Mouse (Mus musculus) forebrain, embryonic 16.5 days (tissue): Measurements from ENCODE around the gene Gfod1. TPM values are rescaled to one million over a fixed set of nuclear protein-coding genes. Genes with fewer than 3 reads are reported as not detected.

Source experiments
- ATAC-seq: fragments of 200-750 bp; cut with Nextera tagmentation; 2 replicates; pipeline ENCODE4 v1.8.0; 2017; ENCODE audit warnings: mild to moderate bottlenecking, moderate library complexity
- H3K27ac ChIP-seq: fragments of 300-500 bp; sonication (generic); 2 replicates; pipeline ENCODE4 v1.5.1; 2014; ENCODE audit warnings: low read length, control low read depth
- H3K27me3 ChIP-seq: fragments of 300-500 bp; sonication (generic); replicated peaks from 2 replicates; pipeline ENCODE4 v1.6.1; 2014; ENCODE audit warnings: low read length; ENCODE audit not compliant: control insufficient read depth, insufficient read depth
- H3K36me3 ChIP-seq: fragments of 300-500 bp; sonication (generic); 2 replicates; pipeline ENCODE4 v1.6.1; 2014; ENCODE audit not compliant: control insufficient read depth, insufficient read depth
- H3K4me1 ChIP-seq: fragments of 300-500 bp; sonication (generic); replicated peaks from 2 replicates; pipeline ENCODE4 v1.6.1; 2014; ENCODE audit warnings: low read length; ENCODE audit not compliant: control insufficient read depth, insufficient read depth
- H3K4me2 ChIP-seq: fragments of 300-500 bp; sonication (generic); 2 replicates; pipeline ENCODE4 v1.6.1; 2014; ENCODE audit warnings: mild to moderate bottlenecking, low read length, control low read depth
- H3K4me3 ChIP-seq: fragments of 300-500 bp; sonication (generic); replicated peaks from 2 replicates; pipeline ENCODE4 v1.5.1; 2014; ENCODE audit warnings: mild to moderate bottlenecking, low read length, control low read depth
- H3K9ac ChIP-seq: fragments of 300-500 bp; sonication (generic); replicated peaks from 2 replicates; pipeline ENCODE4 v1.6.1; 2014; ENCODE audit warnings: low read depth, low read length, control low read depth
- H3K9me3 ChIP-seq: fragments of 300-500 bp; sonication (generic); 2 replicates; pipeline ENCODE4 v1.6.1; 2016; ENCODE audit warnings: low read length; ENCODE audit not compliant: control insufficient read depth
- WGBS: fragments of 180-500 bp; shearing (Covaris S2); extraction: QIAGEN DNeasy Blood & Tissue Kit; methylation state at CpG from one replicate; pipeline ENCODE4 v1.1.7; 2014; 5-methylcytosine and 5-hydroxymethylcytosine counted together
- polyA plus RNA-seq: library from polyadenylated mRNA; unstranded; fragments of >200 nt; fragmentation: Nextera tagmentation; extraction: Ambion mirVana; gene quantifications from 2 replicates; pipeline ENCODE4 v1.2.1, GENCODE M21; 2015

Gfod1 gene
- polyA plus RNA-seq, 1 experiment from 2014 or later: 2.3 TPM

GRCm38 (mm10) chr13:43210956-43211355, 93.0 kb downstream of the Gfod1 start:
- WGBS: 90% methylated on average over 5 of the region's 5 CpGs
- Histone ChIP-seq H3K4me3 (no peak overlapping the region), H3K4me2 (no peak overlapping the region), H3K27ac (no peak overlapping the region), H3K27me3 (no peaks in the 10 kb centered on the region), H3K4me1 (no peaks in the 10 kb centered on the region), H3K36me3 (no peaks in the 10 kb centered on the region), H3K9ac (no peak overlapping the region), H3K9me3 (no peaks in the 10 kb centered on the region)
- ATAC-seq: no peak

- Histone ChIP-seq H3K27me3 (no peaks in the 10 kb centered on the region), H3K4me2 (no peak overlapping the region), H3K9ac (no peak overlapping the region), H3K36me3 (no peaks in the 10 kb centered on the region), H3K9me3 (no peaks in the 10 kb centered on the region), H3K27ac (no peak overlapping the region), H3K4me1 (no peaks in the 10 kb centered on the region), H3K4me3 (no peak overlapping the region)
- 59% methylated on average over 5 of the region's 5 CpGs for WGBS
- no peak for ATAC-seq
These were observed 94.4 kb downstream of the Gfod1 start for GRCm38 (mm10) chr13:43209560-43209959.

GRCm38 (mm10) chr13:43208914-43209439, 95.0 kb downstream of the Gfod1 start:
- 54% methylated on average over 16 of the region's 16 CpGs for WGBS
- Histone ChIP-seq H3K4me1 (no peaks in the 10 kb centered on the region), H3K27ac (no peak overlapping the region), H3K9me3 (no peaks in the 10 kb centered on the region), H3K9ac (no peak overlapping the region), H3K4me2 (no peak overlapping the region), H3K36me3 (no peaks in the 10 kb centered on the region), H3K27me3 (no peaks in the 10 kb centered on the region), H3K4me3 (no peak overlapping the region)
- no peak for ATAC-seq

- Histone ChIP-seq H3K36me3 (no peaks in the 10 kb centered on the region), H3K4me3 (no peak overlapping the region), H3K27ac (no peak overlapping the region), H3K4me2 (no peak overlapping the region), H3K9ac (no peak overlapping the region), H3K4me1 (no peaks in the 10 kb centered on the region), H3K9me3 (no peaks in the 10 kb centered on the region), H3K27me3 (no peaks in the 10 kb centered on the region)
- ATAC-seq: no peak
- 85% methylated on average over 12 of the region's 12 CpGs for WGBS
These were observed 97.8 kb downstream of the Gfod1 start for GRCm38 (mm10) chr13:43206118-43206683.

- Histone ChIP-seq H3K27me3 (no peaks in the 10 kb centered on the region), H3K4me2 (no peak overlapping the region), H3K9me3 (no peaks in the 10 kb centered on the region), H3K4me3 (no peak overlapping the region), H3K36me3 (no peaks in the 10 kb centered on the region), H3K27ac (no peak overlapping the region), H3K4me1 (no peaks in the 10 kb centered on the region), H3K9ac (no peak overlapping the region)
- no peak for ATAC-seq
- WGBS: 68% methylated on average over 5 of the region's 5 CpGs
These were observed 100.3 kb downstream of the Gfod1 start for GRCm38 (mm10) chr13:43203641-43204040.

- ATAC-seq: no peak
- Histone ChIP-seq H3K4me1 (no peaks in the 10 kb centered on the region), H3K9ac (no peak overlapping the region), H3K4me2 (no peak overlapping the region), H3K27me3 (no peaks in the 10 kb centered on the region), H3K9me3 (no peaks in the 10 kb centered on the region), H3K4me3 (no peak overlapping the region), H3K36me3 (no peaks in the 10 kb centered on the region), H3K27ac (no peak overlapping the region)
- 88% methylated on average over 7 of the region's 7 CpGs for WGBS
These were observed 100.7 kb downstream of the Gfod1 start for GRCm38 (mm10) chr13:43203234-43203633.

- no peak for ATAC-seq
- Histone ChIP-seq H3K4me2 (no peak overlapping the region), H3K27ac (no peak overlapping the region), H3K4me3 (no peak overlapping the region), H3K4me1 (no peaks in the 10 kb centered on the region), H3K36me3 (no peaks in the 10 kb centered on the region), H3K9me3 (no peaks in the 10 kb centered on the region), H3K27me3 (no peaks in the 10 kb centered on the region), H3K9ac (no peak overlapping the region)
- 81% methylated on average over 10 of the region's 10 CpGs for WGBS
These were observed 101.6 kb downstream of the Gfod1 start for GRCm38 (mm10) chr13:43202351-43202750.

GRCm38 (mm10) chr13:43201033-43201432, 102.9 kb downstream of the Gfod1 start:
- no peaks in the 10 kb centered on the region for H3K36me3 ChIP-seq
- peak; percentile 31; the same call in 1 of the 2 replicates for ATAC-seq
- H3K9ac ChIP-seq: no peak overlapping the region
- no peaks in the 10 kb centered on the region for H3K27me3 ChIP-seq
- no peak overlapping the region for H3K4me3 ChIP-seq
- no peaks in the 10 kb centered on the region for H3K9me3 ChIP-seq
- 44% methylated on average over 22 of the region's 22 CpGs for WGBS
- H3K4me1 ChIP-seq: no peaks in the 10 kb centered on the region
- no peak overlapping the region for H3K4me2 ChIP-seq
- H3K27ac ChIP-seq: no peak overlapping the region

GRCm38 (mm10) chr13:43200473-43200872, 103.5 kb downstream of the Gfod1 start:
- 76% methylated on average over 22 of the region's 22 CpGs for WGBS
- no peak for ATAC-seq
- no peak overlapping the region for H3K4me2 ChIP-seq
- no peaks in the 10 kb centered on the region for H3K27me3 ChIP-seq
- H3K4me1 ChIP-seq: no peaks in the 10 kb centered on the region
- no peaks in the 10 kb centered on the region for H3K36me3 ChIP-seq
- no peak overlapping the region for H3K4me3 ChIP-seq
- H3K9ac ChIP-seq: no peak overlapping the region
- no peaks in the 10 kb centered on the region for H3K9me3 ChIP-seq
- no peak overlapping the region for H3K27ac ChIP-seq

- no peak for ATAC-seq
- Histone ChIP-seq H3K9ac (no peak overlapping the region), H3K4me3 (no peak overlapping the region), H3K9me3 (no peaks in the 10 kb centered on the region), H3K4me2 (no peak overlapping the region), H3K27ac (no peak overlapping the region), H3K27me3 (no peaks in the 10 kb centered on the region), H3K36me3 (no peaks in the 10 kb centered on the region), H3K4me1 (no peaks in the 10 kb centered on the region)
- 70% methylated on average over 5 of the region's 5 CpGs for WGBS
These were observed 104.2 kb downstream of the Gfod1 start for GRCm38 (mm10) chr13:43199749-43200148.
